Mouse (Mus musculus) CH12.LX (cell line): ENCODE data around the gene Relch.

Source experiments
- CHD2 ChIP-seq: IDR thresholded peaks from 2 replicates; pipeline ENCODE4 v1.6.1; 2011; ENCODE audit warnings: low read length, improper control_type of control experiment
- CTCF ChIP-seq, 2 experiments: IDR thresholded peaks in 1 of 2; conservative IDR thresholded peaks in 1 of 2; 2 replicates each; pipeline ENCODE4 v1.5.1; 2011 to 2012; ENCODE audit warnings: low read depth in 2 of 2, low read length in 2 of 2, improper control_type of control experiment in 1 of 2, inconsistent platforms in 1 of 2, mild to moderate bottlenecking in 1 of 2, moderate library complexity in 1 of 2
- EP300 ChIP-seq: IDR thresholded peaks from 2 replicates; pipeline ENCODE4 v1.6.1; 2011; ENCODE audit warnings: low read length, improper control_type of control experiment
- KAT2A ChIP-seq: IDR thresholded peaks from 2 replicates; pipeline ENCODE4 v1.6.1; 2012; ENCODE audit warnings: low read length, improper control_type of control experiment, inconsistent platforms; ENCODE audit not compliant: insufficient replicate concordance
- PAX5 ChIP-seq: IDR thresholded peaks from 2 replicates; pipeline ENCODE4 v1.6.1; 2012; ENCODE audit warnings: low read length, inconsistent platforms, mixed read lengths
- POLR2A ChIP-seq: IDR thresholded peaks from 2 replicates; pipeline ENCODE4 v1.6.1; 2011; ENCODE audit warnings: low read depth, mild to moderate bottlenecking, improper control_type of control experiment, low read length
- POLR2AphosphoS2 ChIP-seq: IDR thresholded peaks from 2 replicates; pipeline ENCODE4 v1.6.1; 2011; ENCODE audit warnings: low read depth, low read length, improper control_type of control experiment
- USF2 ChIP-seq: conservative IDR thresholded peaks from 2 replicates; pipeline ENCODE4 v1.6.1; 2011; ENCODE audit warnings: low read depth, low read length, improper control_type of control experiment

DNA sequence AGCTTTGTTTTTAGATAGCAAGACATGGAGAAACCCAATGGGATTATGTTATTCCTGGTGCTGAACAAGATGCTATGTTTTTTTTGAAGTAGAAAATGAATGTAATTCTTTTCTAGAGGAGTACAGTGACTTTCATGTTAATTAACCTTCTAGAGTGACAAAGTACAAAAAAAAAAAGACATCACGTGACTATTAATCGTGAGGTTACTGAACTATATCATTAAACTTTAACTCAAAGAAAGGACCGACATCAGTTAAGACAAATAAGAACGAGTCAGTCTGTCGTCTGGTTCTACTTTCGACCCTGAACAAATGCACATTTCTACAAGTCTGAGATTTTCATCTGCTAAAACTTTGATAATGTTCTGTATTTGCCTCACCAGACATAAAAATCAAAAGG lies 74.7 kb downstream of the Relch start:
- no peak for TF ChIP-seq POLR2A
- TF ChIP-seq CHD2, result no peak
- no peak for TF ChIP-seq EP300
- TF ChIP-seq CTCF (conservative IDR thresholded peaks at IDR 0.05 in 1 of 2, IDR thresholded peaks at IDR 0.05 in 1 of 2; ENCODE audit: low read depth in 2 of 2, low read length in 2 of 2), result no peak
- TF ChIP-seq KAT2A, result no peak
- TF ChIP-seq PAX5, result no peak
- TF ChIP-seq POLR2AphosphoS2, result no peak
- no peak for TF ChIP-seq USF2
